Mouse (Mus musculus) brown adipose tissue, adult 24 weeks (tissue): ENCODE measurements around the gene Naip1. TPM values are rescaled to one million over a fixed set of nuclear protein-coding genes. Genes with fewer than 3 reads are reported as not detected.
"Not testable (repeated sequence)": the region's sequence is repeated elsewhere in the genome, so short reads cannot be mapped to it uniquely, and the experiment has no call there.

Experiments used
- H3K27ac ChIP-seq: fragments of 200-500 bp; replicated peaks from 2 replicates; pipeline ENCODE4 v1.5.1; 2012; ENCODE audit warnings: low read depth, mild to moderate bottlenecking, low read length
- H3K4me1 ChIP-seq: fragments of 200-500 bp; 2 replicates; pipeline ENCODE4 v1.6.1; 2012; ENCODE audit warnings: low read length, mixed read lengths; ENCODE audit not compliant: control insufficient read depth, insufficient read depth, insufficient read length
- H3K4me3 ChIP-seq: fragments of 200-500 bp; 2 replicates; pipeline ENCODE4 v1.5.1; 2012; ENCODE audit warnings: low read depth, mild to moderate bottlenecking, low read length, moderate library complexity; ENCODE audit not compliant: insufficient read depth
- polyA plus RNA-seq: library from polyadenylated mRNA; stranded (reverse); fragments of >200 nt; gene quantifications from 2 replicates; pipeline ENCODE4 v1.2.4, GENCODE M21; 2012; ENCODE audit not compliant: missing spikeins, insufficient read depth, insufficient read length

Gene Naip1
- polyA plus RNA-seq, 1 experiment = not detected

DNA sequence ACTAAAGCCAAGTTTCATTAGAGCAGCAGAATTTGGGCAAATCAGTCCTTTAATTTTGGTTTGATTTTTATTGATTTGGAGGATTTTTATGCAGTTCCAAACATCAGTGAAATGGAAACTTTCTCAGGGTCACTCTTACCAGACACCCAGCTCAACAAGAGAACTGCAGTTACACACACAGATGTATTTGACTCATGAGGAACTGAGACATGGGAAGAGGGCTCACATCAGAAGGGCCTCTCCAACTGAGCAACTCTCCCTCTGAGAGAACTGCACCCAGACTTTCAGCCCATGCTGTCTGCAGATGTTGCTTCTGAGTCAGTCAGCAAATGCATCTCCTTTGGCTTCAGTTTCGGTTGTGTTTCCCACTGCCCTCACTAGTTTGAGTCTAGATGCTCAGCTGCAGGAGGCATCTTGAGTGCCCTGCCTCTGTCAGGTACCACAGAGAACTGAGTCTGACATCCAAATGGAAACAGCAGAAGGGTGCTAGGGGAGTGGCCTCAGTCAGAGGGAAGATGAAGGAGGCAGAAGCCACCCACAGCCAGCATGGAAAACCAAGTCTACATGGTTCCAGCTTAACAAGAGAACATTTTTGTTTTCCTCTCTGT, 16.0 kb downstream of the Naip1 start:
- not testable (repeated sequence) for H3K4me1 ChIP-seq, H3K27ac ChIP-seq, H3K4me3 ChIP-seq

DNA sequence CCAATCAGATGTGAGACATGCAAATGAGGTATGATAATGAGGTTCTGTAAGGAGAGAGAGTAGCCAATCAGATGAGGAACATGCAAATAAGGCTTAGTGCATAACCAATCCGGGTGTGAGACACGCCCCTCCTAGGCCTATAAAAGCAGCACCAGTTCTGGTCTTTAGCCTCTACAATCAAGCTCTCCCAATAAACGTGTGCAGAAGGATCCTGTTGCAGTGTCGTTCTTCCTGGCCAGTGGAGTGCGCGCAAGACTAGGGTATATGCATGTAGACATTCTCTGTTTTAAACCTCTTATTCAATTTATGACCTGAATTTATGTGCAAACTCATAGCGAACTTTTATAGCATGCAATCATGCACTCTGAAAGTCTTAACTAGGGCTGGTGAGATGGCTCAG, 32.7 kb downstream of the Naip1 start:
- H3K27ac ChIP-seq, H3K4me1 ChIP-seq, H3K4me3 ChIP-seq: not testable (repeated sequence)

DNA sequence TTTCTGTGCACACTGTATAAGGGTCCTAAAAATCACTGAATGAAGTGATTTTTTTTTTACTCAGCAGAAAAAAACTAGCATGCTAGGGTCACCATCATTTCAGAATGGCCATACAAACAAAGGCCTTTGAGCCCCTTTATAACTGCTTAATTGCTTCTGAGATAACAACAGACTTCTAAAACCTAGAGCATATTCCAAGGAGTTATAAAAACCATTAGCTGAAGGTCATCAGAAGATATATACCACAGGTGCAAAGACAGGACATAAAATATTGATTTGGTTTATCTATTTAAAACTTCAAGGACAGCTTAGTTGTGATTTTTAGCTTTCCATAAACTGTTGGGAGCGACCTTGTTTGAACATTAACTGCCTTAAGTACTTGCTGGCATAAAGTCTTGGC, 38.2 kb downstream of the Naip1 start:
- Histone ChIP-seq H3K27ac (no peak overlapping the region), H3K4me3 (no peak overlapping the region), H3K4me1 (no peaks in the 10 kb centered on the region)

DNA sequence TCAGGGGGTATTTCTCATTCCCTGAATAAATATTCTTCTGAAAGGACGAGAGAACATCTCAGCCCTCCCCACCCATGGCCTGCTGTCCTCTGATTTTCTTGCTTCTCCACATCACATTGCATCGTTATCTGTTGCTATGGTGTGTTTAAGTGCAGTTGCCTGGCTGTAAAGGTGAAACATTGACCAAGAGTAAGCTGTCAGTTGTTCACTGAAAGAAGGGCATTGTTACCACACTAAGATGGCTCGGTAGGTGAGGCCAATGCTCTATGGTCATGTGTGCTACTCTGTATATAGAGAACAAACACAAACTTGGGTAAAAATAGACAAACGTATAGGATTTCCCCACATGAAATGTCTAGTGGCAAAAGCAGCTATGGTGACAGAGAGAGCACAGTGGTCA, 42.8 kb downstream of the Naip1 start:
- Histone ChIP-seq H3K4me3 (no peak overlapping the region), H3K4me1 (no peaks in the 10 kb centered on the region), H3K27ac (no peak overlapping the region)

DNA sequence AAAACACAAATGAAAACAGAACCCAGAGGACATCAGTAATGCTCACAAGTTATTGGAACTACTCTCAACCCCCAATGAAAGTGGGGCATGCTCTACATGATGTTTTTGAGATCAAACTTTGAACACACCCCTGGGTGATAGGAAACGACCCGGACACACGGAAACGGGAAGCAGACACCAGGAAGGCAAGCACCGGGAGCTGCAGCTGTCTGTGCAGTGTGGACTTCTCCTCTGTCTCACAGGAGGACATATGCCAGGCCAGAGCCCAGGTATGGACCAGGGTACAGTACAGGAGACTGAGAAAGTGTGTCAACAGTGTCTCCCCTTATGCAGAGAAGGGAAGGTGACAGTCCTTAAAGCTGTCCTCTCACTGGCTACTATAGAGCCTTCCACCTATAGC, 43.5 kb downstream of the Naip1 start:
- Histone ChIP-seq H3K4me3 (no peak overlapping the region), H3K27ac (no peak overlapping the region), H3K4me1 (no peaks in the 10 kb centered on the region)

DNA sequence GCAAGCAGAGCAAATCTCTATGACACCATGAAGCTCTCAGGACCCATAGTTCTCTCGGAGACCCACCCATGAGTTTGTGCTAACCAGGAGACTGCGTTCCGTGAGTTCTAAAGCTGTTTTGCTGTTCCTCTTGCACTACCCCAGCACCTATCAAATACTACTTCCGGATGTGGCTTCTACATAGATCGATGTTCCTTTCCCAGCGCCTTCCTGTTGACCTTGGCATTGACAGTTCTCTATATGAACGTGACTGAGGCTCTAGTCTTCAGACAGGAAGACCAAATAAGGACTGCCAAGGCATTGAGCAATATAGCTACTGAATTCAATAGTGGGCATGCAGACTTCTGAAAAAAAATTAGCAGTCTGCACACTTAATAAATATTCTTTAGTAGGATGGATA, 44.4 kb downstream of the Naip1 start:
- Histone ChIP-seq H3K4me1 (no peaks in the 10 kb centered on the region), H3K4me3 (no peak overlapping the region), H3K27ac (no peak overlapping the region)

DNA sequence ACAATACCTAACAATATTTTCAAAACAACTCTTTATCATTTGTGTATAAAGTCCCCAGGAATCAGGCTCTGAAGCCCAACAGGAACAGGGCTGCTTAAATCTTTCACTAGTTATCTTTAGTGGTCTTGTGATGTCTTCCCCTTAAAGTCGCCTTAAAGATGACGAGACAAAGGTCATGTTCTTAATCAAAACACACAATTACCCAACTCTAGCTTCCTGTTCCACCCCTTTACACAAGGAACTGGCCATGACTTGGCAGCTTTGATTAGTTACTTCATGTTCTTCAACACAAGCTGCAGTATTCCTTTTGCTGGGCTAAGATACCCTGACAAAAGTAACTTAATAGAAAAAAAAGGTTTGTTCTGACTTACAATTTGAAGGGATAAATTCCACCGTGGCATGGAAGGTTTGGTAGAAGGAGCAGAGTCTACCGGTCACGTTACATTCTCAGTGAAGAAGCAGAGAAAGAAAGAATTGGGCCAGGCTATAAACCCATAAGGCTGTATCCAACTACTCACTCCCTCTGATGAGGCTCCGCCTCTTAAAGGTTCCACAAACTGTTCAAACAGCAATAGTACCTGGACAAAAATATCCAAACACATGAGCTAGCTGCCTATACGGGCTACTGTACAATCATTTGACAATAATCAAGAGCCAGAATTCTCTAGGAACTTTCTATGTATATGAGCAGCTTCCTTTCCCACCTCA, 49.6 kb downstream of the Naip1 start:
- not testable (repeated sequence) for H3K4me1 ChIP-seq, H3K27ac ChIP-seq, H3K4me3 ChIP-seq

DNA sequence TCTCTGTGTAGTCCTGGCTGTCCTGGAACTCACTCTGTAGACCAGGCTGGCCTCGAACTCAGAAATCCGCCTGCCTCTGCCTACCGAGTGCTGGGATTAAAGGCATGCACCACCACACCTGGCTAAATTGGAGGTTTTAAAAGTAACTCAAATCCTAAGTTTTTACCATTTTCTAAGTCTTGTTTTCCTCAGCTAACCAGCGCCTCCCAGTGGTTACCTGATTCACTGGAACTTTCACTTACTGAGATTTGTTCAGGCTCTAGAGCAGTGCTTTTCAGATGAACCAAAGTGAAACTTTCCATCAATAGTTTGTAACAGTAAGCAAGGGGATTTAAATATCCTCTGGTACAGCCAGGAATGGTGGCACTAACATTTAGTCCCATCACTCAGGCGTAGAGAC, 61.6 kb downstream of the Naip1 start:
- not testable (repeated sequence) for H3K4me3 ChIP-seq, H3K27ac ChIP-seq, H3K4me1 ChIP-seq

DNA sequence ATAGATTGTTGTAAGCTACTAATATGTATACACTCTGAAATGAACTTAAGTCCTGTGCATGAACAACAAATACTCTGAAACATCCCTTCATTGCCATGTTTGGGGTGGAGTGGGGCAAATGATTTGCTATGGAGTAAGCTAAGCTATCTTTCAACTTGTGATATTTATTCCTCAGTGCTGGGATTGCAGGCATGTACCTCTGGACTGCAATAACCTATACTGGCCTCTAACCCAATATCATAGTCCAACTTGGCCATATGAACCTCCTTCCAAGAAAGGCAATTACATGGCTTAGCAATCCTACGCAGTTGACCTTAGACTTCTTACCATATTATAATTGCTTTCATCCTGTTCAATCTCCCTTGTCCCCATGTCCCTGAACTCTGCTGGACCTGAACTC, 82.1 kb downstream of the Naip1 start:
- Histone ChIP-seq H3K4me1 (no peaks in the 10 kb centered on the region), H3K4me3 (no peak overlapping the region), H3K27ac (no peak overlapping the region)

Other genes starting within 250 kb of the Naip1 start
- gene Naip5, start 206.5 kb downstream of the Naip1 start, polyA plus RNA-seq = 0.33 TPM in 1 of 2 replicates, not detected in the other
- gene Naip6, start 135.2 kb downstream of the Naip1 start, polyA plus RNA-seq = 0.36 TPM in 1 of 2 replicates, not detected in the other
- gene Gtf2h2, start 39.7 kb upstream of the Naip1 start, polyA plus RNA-seq = 29.8 TPM in 2 replicates
- gene Ocln, start 99.8 kb upstream of the Naip1 start, polyA plus RNA-seq = not detected in 2 replicates
- 0.36 TPM in 1 of 2 replicates, not detected in the other for gene Marveld2, start 164.1 kb upstream of the Naip1 start, polyA plus RNA-seq
- 91.5 and 104 TPM in 2 replicates for gene Ak6, start 198.1 kb upstream of the Naip1 start, polyA plus RNA-seq
- gene Rad17, start 198.2 kb upstream of the Naip1 start, polyA plus RNA-seq = 13.5 and 19.4 TPM in 2 replicates
- not detected in 2 replicates for gene Taf9, start 198.7 kb upstream of the Naip1 start, polyA plus RNA-seq
- 7.9 and 12.7 TPM in 2 replicates for gene Ccdc125, start 216.8 kb upstream of the Naip1 start, polyA plus RNA-seq